Mouse (Mus musculus) limb, embryonic 14.5 days (tissue): Measurements from ENCODE around the gene Elovl6. TPM values are rescaled to one million over a fixed set of nuclear protein-coding genes. Genes with fewer than 3 reads are reported as not detected.

Experiments
- ATAC-seq: fragments of 200-750 bp; cut with Nextera tagmentation; 2 replicates; pipeline ENCODE4 v1.8.0; 2017; ENCODE audit warnings: low read depth, moderate number of reproducible peaks, moderate TSS enrichment; ENCODE audit not compliant: low FRiP score
- DNase-seq: peaks from one replicate; pipeline ENCODE4 v3.0.0-alpha.2; 2015; ENCODE audit warnings: low spot score
- H3K27ac ChIP-seq: fragments of 300-500 bp; sonication (generic); replicated peaks from 2 replicates; pipeline ENCODE4 v1.5.1; 2014; ENCODE audit warnings: low read depth, mild to moderate bottlenecking, low read length, moderate library complexity, mixed read lengths
- H3K27me3 ChIP-seq: fragments of 300-500 bp; sonication (generic); 2 replicates; pipeline ENCODE4 v1.6.1; 2014; ENCODE audit warnings: low read length, mixed read lengths; ENCODE audit not compliant: control insufficient read depth, insufficient read depth
- H3K36me3 ChIP-seq: fragments of 300-500 bp; sonication (generic); 2 replicates; pipeline ENCODE4 v1.6.1; 2014; ENCODE audit warnings: mild to moderate bottlenecking, low read length, moderate library complexity, mixed read lengths; ENCODE audit not compliant: control insufficient read depth, insufficient read depth
- H3K4me1 ChIP-seq: fragments of 300-500 bp; sonication (generic); 2 replicates; pipeline ENCODE4 v1.6.1; 2014; ENCODE audit warnings: antibody characterized with exemption, low read length, mixed read lengths; ENCODE audit not compliant: control insufficient read depth, insufficient read depth
- H3K4me2 ChIP-seq: fragments of 300-500 bp; sonication (generic); replicated peaks from 2 replicates; pipeline ENCODE4 v1.6.1; 2014; ENCODE audit warnings: low read depth, mild to moderate bottlenecking, low read length, moderate library complexity; ENCODE audit not compliant: severe bottlenecking
- H3K4me3 ChIP-seq: fragments of 300-500 bp; sonication (generic); replicated peaks from 2 replicates; pipeline ENCODE4 v1.5.1; 2014; ENCODE audit warnings: low read length
- H3K9ac ChIP-seq: fragments of 300-500 bp; sonication (generic); 2 replicates; pipeline ENCODE4 v1.6.1; 2014; ENCODE audit warnings: mild to moderate bottlenecking, low read depth, low read length, moderate library complexity; ENCODE audit not compliant: severe bottlenecking
- H3K9me3 ChIP-seq: fragments of 300-500 bp; sonication (generic); 2 replicates; pipeline ENCODE4 v1.6.1; 2016; ENCODE audit warnings: low read length; ENCODE audit not compliant: control insufficient read depth
- POLR2A ChIP-seq: fragments of 200-500 bp; IDR thresholded peaks from 2 replicates; pipeline ENCODE4 v1.8.0; 2012; ENCODE audit warnings: inconsistent platforms, mild to moderate bottlenecking, moderate library complexity, borderline replicate concordance; ENCODE audit not compliant: insufficient read depth, insufficient read length; ENCODE audit errors: extremely low read depth
- WGBS: fragments of 180-500 bp; shearing (Covaris S2); extraction: QIAGEN DNeasy Blood & Tissue Kit; methylation state at CpG from one replicate; pipeline ENCODE4 v1.1.7; 2014; 5-methylcytosine and 5-hydroxymethylcytosine counted together
- polyA plus RNA-seq, 2 experiments: library from polyadenylated mRNA; depleted of rRNA in 1 of 2; stranded (reverse) in 1 of 2; unstranded in 1 of 2; fragments of >200 nt; fragmentation: Nextera tagmentation in 1 of 2; extraction: Ambion mirVana in 1 of 2; gene quantifications; 2 replicates each; pipeline versions ENCODE4 v1.2.1 to v1.2.3; 2012 to 2014

Elovl6 gene
- polyA plus RNA-seq, 2 experiments = 23.2 to 27.0 TPM

- Histone ChIP-seq H3K36me3 (no peaks in the 10 kb centered on the region; the same call in 1 of the 2 replicates), H3K9ac (no peak overlapping the region), H3K9me3 (no peaks in the 10 kb centered on the region), H3K4me2 (no peak overlapping the region), H3K27ac (no peak overlapping the region), H3K27me3 (no peaks in the 10 kb centered on the region), H3K4me3 (no peak overlapping the region), H3K4me1 (no peaks in the 10 kb centered on the region)
- ATAC-seq = no peak
- TF ChIP-seq POLR2A = no peak
- DNase-seq = no peak
- 93% methylated on average over 10 of the region's 10 CpGs for WGBS
Observed at GRCm38 (mm10) chr3:129589705-129590104, 57.5 kb downstream of the Elovl6 start.

GRCm38 (mm10) chr3:129590548-129591226 is 58.5 kb downstream of the Elovl6 start:
- no peak for ATAC-seq
- Histone ChIP-seq H3K9ac (no peak overlapping the region), H3K27ac (no peak overlapping the region), H3K4me3 (no peak overlapping the region), H3K9me3 (no peaks in the 10 kb centered on the region), H3K4me2 (no peak overlapping the region), H3K36me3 (no peaks in the 10 kb centered on the region), H3K4me1 (no peaks in the 10 kb centered on the region), H3K27me3 (no peaks in the 10 kb centered on the region)
- no peak for DNase-seq
- TF ChIP-seq POLR2A = no peak
- 78% methylated on average over 17 of the region's 17 CpGs for WGBS

GRCm38 (mm10) chr3:129591251-129591650 is 59.1 kb downstream of the Elovl6 start:
- 85% methylated on average over 9 of the region's 9 CpGs for WGBS
- DNase-seq (no peak), ATAC-seq (no peak)
- no peak for TF ChIP-seq POLR2A
- no peak overlapping the region for H3K4me3 ChIP-seq
- no peak overlapping the region for H3K4me2 ChIP-seq
- H3K9ac ChIP-seq = no peak overlapping the region
- no peaks in the 10 kb centered on the region for H3K27me3 ChIP-seq
- H3K27ac ChIP-seq = no peak overlapping the region
- no peaks in the 10 kb centered on the region for H3K36me3 ChIP-seq
- H3K4me1 ChIP-seq = no peaks in the 10 kb centered on the region
- no peaks in the 10 kb centered on the region for H3K9me3 ChIP-seq

GRCm38 (mm10) chr3:129591761-129592160 is 59.6 kb downstream of the Elovl6 start:
- H3K4me3 ChIP-seq = no peak overlapping the region
- WGBS = 95% methylated on average over 8 of the region's 8 CpGs
- H3K9me3 ChIP-seq = no peaks in the 10 kb centered on the region
- no peaks in the 10 kb centered on the region for H3K4me1 ChIP-seq
- H3K4me2 ChIP-seq = no peak overlapping the region
- no peaks in the 10 kb centered on the region for H3K36me3 ChIP-seq
- TF ChIP-seq POLR2A = no peak
- DNase-seq = no peak
- no peaks in the 10 kb centered on the region for H3K27me3 ChIP-seq
- no peak overlapping the region for H3K9ac ChIP-seq
- no peak overlapping the region for H3K27ac ChIP-seq
- no peak for ATAC-seq

- Histone ChIP-seq H3K9ac (no peak overlapping the region), H3K9me3 (no peaks in the 10 kb centered on the region), H3K4me1 (no peaks in the 10 kb centered on the region), H3K27me3 (no peaks in the 10 kb centered on the region), H3K27ac (no peak overlapping the region), H3K36me3 (no peaks in the 10 kb centered on the region), H3K4me2 (no peak overlapping the region), H3K4me3 (no peak overlapping the region)
- no peak for DNase-seq
- no peak for TF ChIP-seq POLR2A
- 91% methylated on average over 9 of the region's 9 CpGs for WGBS
- ATAC-seq = no peak
Observed at GRCm38 (mm10) chr3:129593001-129593400, 60.8 kb downstream of the Elovl6 start.
